Mouse (Mus musculus) thymus, adult 2 months (tissue): ENCODE data around the gene Zcchc2.

Experiments
- CTCF ChIP-seq: fragments of 200-500 bp; IDR thresholded peaks from 2 replicates; pipeline ENCODE4 v1.5.1; 2012; ENCODE audit warnings: mild to moderate bottlenecking, control low read depth, low read length, moderate library complexity, borderline replicate concordance; ENCODE audit not compliant: control insufficient read depth, poor library complexity, insufficient read depth; ENCODE audit errors: extremely low read depth
- POLR2A ChIP-seq: fragments of 200-500 bp; IDR thresholded peaks from 2 replicates; pipeline ENCODE4 v1.6.1; 2012; ENCODE audit warnings: mild to moderate bottlenecking, low read length, control low read depth, moderate library complexity; ENCODE audit not compliant: control insufficient read depth, poor library complexity, insufficient read depth; ENCODE audit errors: extremely low read depth

- TF ChIP-seq CTCF (no peak), POLR2A (no peak)
Observed at GRCm38 (mm10) chr1:105974023-105974422, 16.2 kb upstream of the Zcchc2 start.
